Mouse (Mus musculus) gastrocnemius, postnatal 36 days (tissue): Measurements from ENCODE around the gene Stat5b. TPM values are rescaled to one million over a fixed set of nuclear protein-coding genes. Genes with fewer than 3 reads are reported as not detected.
A peak's percentile ranks its signal among the peaks of the same experiment; 100 is the strongest.
"Not testable (repeated sequence)": the region's sequence is repeated elsewhere in the genome, so short reads cannot be mapped to it uniquely, and the experiment has no call there.

Source experiments
- DNase-seq, 2 experiments: peaks; one replicate each; pipeline ENCODE4 v3.0.0; 2022
- intact Hi-C: fragments of 180-260 bp; cut with DNase I; formaldehyde crosslinking; loops from one replicate; pipeline ENCODE4 v1.15.1; 2025
- total RNA-seq, 2 experiments: library from RNA; stranded (reverse); gene quantifications; 2 replicates each; pipeline ENCODE4 v1.2.3; 2021

The Stat5b gene
- total RNA-seq, 2 experiments from 2014 or later, result 103 to 135 TPM

- DNase-seq, result no peak
- intact Hi-C loops, result loop anchor here (5.0 kb wide), 1 partner anchor 38 kb away; the partner anchor contains the start of gene Stat5a
These were observed 30.9 kb downstream of the Stat5b start for GRCm38 (mm10) chr11:100819626-100820025.

GRCm38 (mm10) chr11:100819048-100819447 is 31.5 kb downstream of the Stat5b start:
- no peak for DNase-seq
- intact Hi-C loops, result no loop called here

- no peak for DNase-seq
- intact Hi-C loops, result no loop called here
These were observed 32.0 kb downstream of the Stat5b start for GRCm38 (mm10) chr11:100818359-100819012.

GRCm38 (mm10) chr11:100817311-100817710 is 33.2 kb downstream of the Stat5b start:
- no peak for DNase-seq
- intact Hi-C loops, result no loop called here

- no peak for DNase-seq
These were observed 33.7 kb downstream of the Stat5b start for GRCm38 (mm10) chr11:100816801-100817200.

GRCm38 (mm10) chr11:100816342-100816741 is 34.2 kb downstream of the Stat5b start:
- DNase-seq, result no peak
- intact Hi-C loops, result no loop called here

More at GRCm38 (mm10) chr11:100816801-100817200, 33.7 kb downstream of the Stat5b start:
- intact Hi-C loops, result no loop called here

- intact Hi-C loops, result no loop called here
- DNase-seq, result peak; percentile 70 to 82
These were observed 36.0 kb downstream of the Stat5b start for GRCm38 (mm10) chr11:100814498-100814897.

GRCm38 (mm10) chr11:100811132-100811531 is 39.4 kb downstream of the Stat5b start:
- intact Hi-C loops, result no loop called here
- no peak for DNase-seq

- no peak for DNase-seq
- intact Hi-C loops, result no loop called here
These were observed 40.0 kb downstream of the Stat5b start for GRCm38 (mm10) chr11:100810516-100810915.

- peak in 1 of 2 experiments; percentile 37 for DNase-seq
- intact Hi-C loops, result no loop called here
These were observed 43.9 kb downstream of the Stat5b start for GRCm38 (mm10) chr11:100806380-100807305.

- peak in 1 of 2 experiments; percentile 44 for DNase-seq
- intact Hi-C loops, result no loop called here
These were observed 45.0 kb downstream of the Stat5b start for GRCm38 (mm10) chr11:100805535-100805934.

- intact Hi-C loops, result no loop called here
- DNase-seq, result no peak
These were observed 46.1 kb downstream of the Stat5b start for GRCm38 (mm10) chr11:100804409-100804808.

- DNase-seq, result no peak
- intact Hi-C loops, result no loop called here
These were observed 51.1 kb downstream of the Stat5b start for GRCm38 (mm10) chr11:100799426-100799825.

GRCm38 (mm10) chr11:100796585-100796984 is 53.9 kb downstream of the Stat5b start:
- intact Hi-C loops, result no loop called here
- DNase-seq, result no peak

- no peak for DNase-seq
- intact Hi-C loops, result no loop called here
These were observed 55.1 kb downstream of the Stat5b start for GRCm38 (mm10) chr11:100795386-100795785.

GRCm38 (mm10) chr11:100791457-100792049 is 59.0 kb downstream of the Stat5b start:
- DNase-seq, result no peak
- intact Hi-C loops, result no loop called here

- DNase-seq, result peak; percentile 76 to 87
- intact Hi-C loops, result not testable (repeated sequence)
These were observed 59.9 kb downstream of the Stat5b start for GRCm38 (mm10) chr11:100790644-100791043.

GRCm38 (mm10) chr11:100789702-100790101 is 60.8 kb downstream of the Stat5b start:
- DNase-seq, result no peak
- intact Hi-C loops, result no loop called here

GRCm38 (mm10) chr11:100785774-100786173 is 64.8 kb downstream of the Stat5b start:
- intact Hi-C loops, result no loop called here
- no peak for DNase-seq

GRCm38 (mm10) chr11:100784286-100784685 is 66.2 kb downstream of the Stat5b start:
- intact Hi-C loops, result loop anchor here (5.0 kb wide), 1 partner anchor 103 kb away; no protein-coding TSS in a partner anchor

GRCm38 (mm10) chr11:100782568-100782967 is 68.0 kb downstream of the Stat5b start:
- intact Hi-C loops, result loop anchor here (5.0 kb wide), 1 partner anchor 105 kb away; no protein-coding TSS in a partner anchor
- DNase-seq, result no peak

More at GRCm38 (mm10) chr11:100784286-100784685, 66.2 kb downstream of the Stat5b start:
- no peak for DNase-seq
